Mouse (Mus musculus) testis, adult 2 months (tissue): ENCODE results near the gene Ssu72. TPM values are rescaled to one million over a fixed set of nuclear protein-coding genes. Genes with fewer than 3 reads are reported as not detected.
"Not testable (repeated sequence)": the region's sequence is repeated elsewhere in the genome, so short reads cannot be mapped to it uniquely, and the experiment has no call there.

Experiments
- H3K27ac ChIP-seq: fragments of 200-500 bp; 2 replicates; pipeline ENCODE4 v1.5.1; 2012; ENCODE audit warnings: low read depth, low read length; ENCODE audit not compliant: control insufficient read depth, insufficient read depth
- H3K27me3 ChIP-seq: fragments of 200-500 bp; 2 replicates; pipeline ENCODE4 v1.6.1; 2012; ENCODE audit warnings: mild to moderate bottlenecking, low read length, moderate library complexity; ENCODE audit not compliant: control insufficient read depth, insufficient read depth
- H3K36me3 ChIP-seq: fragments of 200-500 bp; 2 replicates; pipeline ENCODE4 v1.6.1; 2012; ENCODE audit warnings: mild to moderate bottlenecking, low read length; ENCODE audit not compliant: control insufficient read depth, insufficient read depth
- H3K4me1 ChIP-seq: fragments of 200-500 bp; 2 replicates; pipeline ENCODE4 v1.6.1; 2012; ENCODE audit warnings: low read length; ENCODE audit not compliant: control insufficient read depth, insufficient read depth
- H3K4me3 ChIP-seq: fragments of 200-500 bp; 2 replicates; pipeline ENCODE4 v1.5.1; 2012; ENCODE audit warnings: low read depth, mild to moderate bottlenecking, low read length, moderate library complexity, mixed read lengths; ENCODE audit not compliant: control insufficient read depth
- CTCF ChIP-seq: fragments of 200-500 bp; IDR thresholded peaks from 2 replicates; pipeline ENCODE4 v1.5.1; 2012; ENCODE audit warnings: low read depth, mild to moderate bottlenecking, inconsistent platforms, low read length, moderate library complexity; ENCODE audit not compliant: control insufficient read depth, insufficient read depth, insufficient replicate concordance
- POLR2A ChIP-seq: fragments of 200-500 bp; IDR thresholded peaks from 2 replicates; pipeline ENCODE4 v1.6.1; 2012; ENCODE audit warnings: low read depth, mild to moderate bottlenecking, inconsistent platforms, low read length, moderate library complexity; ENCODE audit not compliant: control insufficient read depth
- polyA plus RNA-seq: library from polyadenylated mRNA; depleted of rRNA; stranded (reverse); fragments of >200 nt; gene quantifications from 2 replicates; pipeline ENCODE4 v1.2.3, GENCODE M21; 2012

Gene Ssu72
- polyA plus RNA-seq, 1 experiment = 34.6 TPM

GRCm38 (mm10) chr4:155734350-155734941 lies 29.8 kb downstream of the Ssu72 start, which contains the start of gene Tmem240:
Gene Tmem240 (plus strand): TSS chr4:155734800.
- peaks cover 15% of the 10 kb centered on the region for H3K4me1 ChIP-seq
- no peaks in the 10 kb centered on the region for H3K36me3 ChIP-seq
- peak within 1 kb of the TSS; percentile 88 for H3K27ac ChIP-seq
- no peaks in the 10 kb centered on the region for H3K27me3 ChIP-seq
- TF ChIP-seq POLR2A = peak; percentile 73
- TF ChIP-seq CTCF = no peak
- peak within 1 kb of the TSS; percentile 83 for H3K4me3 ChIP-seq

- Histone ChIP-seq H3K4me1 (peaks cover 18% of the 10 kb centered on the region), H3K27ac (peak overlapping the region; percentile 88), H3K27me3 (no peaks in the 10 kb centered on the region), H3K36me3 (no peaks in the 10 kb centered on the region), H3K4me3 (peak overlapping the region; percentile 83)
- TF ChIP-seq CTCF = no peak
- no peak for TF ChIP-seq POLR2A
Measured at GRCm38 (mm10) chr4:155734951-155735702, 30.5 kb downstream of the Ssu72 start.

- Histone ChIP-seq H3K4me1 (peaks cover 18% of the 10 kb centered on the region), H3K36me3 (no peaks in the 10 kb centered on the region), H3K27me3 (no peaks in the 10 kb centered on the region), H3K4me3 (peak overlapping the region; percentile 83), H3K27ac (peak overlapping the region; percentile 73)
- TF ChIP-seq CTCF (no peak), POLR2A (peak; percentile 70; the same call in 1 of the 2 replicates)
Measured at GRCm38 (mm10) chr4:155735788-155736187, 31.2 kb downstream of the Ssu72 start.

- H3K27me3 ChIP-seq = no peaks in the 10 kb centered on the region
- H3K4me1 ChIP-seq = peaks cover 18% of the 10 kb centered on the region
- no peak overlapping the region for H3K4me3 ChIP-seq
- H3K27ac ChIP-seq = no peak overlapping the region
- no peak for TF ChIP-seq CTCF
- H3K36me3 ChIP-seq = no peaks in the 10 kb centered on the region
Measured at GRCm38 (mm10) chr4:155736421-155736820, 31.8 kb downstream of the Ssu72 start.

- Histone ChIP-seq H3K27ac (no peak overlapping the region), H3K4me1 (peaks cover 18% of the 10 kb centered on the region), H3K4me3 (no peak overlapping the region), H3K27me3 (no peaks in the 10 kb centered on the region), H3K36me3 (no peaks in the 10 kb centered on the region)
- TF ChIP-seq CTCF (no peak), POLR2A (no peak)
Measured at GRCm38 (mm10) chr4:155738262-155738661, 33.7 kb downstream of the Ssu72 start.

- no peaks in the 10 kb centered on the region for H3K27me3 ChIP-seq
- no peak for TF ChIP-seq CTCF
- TF ChIP-seq POLR2A = no peak
- no peak overlapping the region for H3K27ac ChIP-seq
- H3K4me1 ChIP-seq = peaks cover 16% of the 10 kb centered on the region
- H3K36me3 ChIP-seq = no peaks in the 10 kb centered on the region
- peak overlapping the region; percentile 53 for H3K4me3 ChIP-seq
Measured at GRCm38 (mm10) chr4:155739152-155739551, 34.6 kb downstream of the Ssu72 start.

GRCm38 (mm10) chr4:155739741-155740636 lies 35.4 kb downstream of the Ssu72 start:
- Histone ChIP-seq H3K27me3 (no peaks in the 10 kb centered on the region), H3K36me3 (no peaks in the 10 kb centered on the region), H3K4me3 (peak overlapping the region; percentile 53), H3K27ac (no peak overlapping the region), H3K4me1 (peaks cover 13% of the 10 kb centered on the region)
- no peak for TF ChIP-seq CTCF
- no peak for TF ChIP-seq POLR2A

- not testable (repeated sequence) for H3K4me1 ChIP-seq, H3K27ac ChIP-seq, H3K36me3 ChIP-seq, H3K27me3 ChIP-seq, H3K4me3 ChIP-seq
Measured at GRCm38 (mm10) chr4:155740681-155741080, 36.1 kb downstream of the Ssu72 start.
